Mouse (Mus musculus) A20 (cell line): ENCODE data around the gene Kars.

Experiments
- DNase-seq: peaks from one replicate; pipeline ENCODE4 v3.0.0-alpha.2; 2011; ENCODE audit warnings: low read depth, low spot score

The Kars gene

DNA sequence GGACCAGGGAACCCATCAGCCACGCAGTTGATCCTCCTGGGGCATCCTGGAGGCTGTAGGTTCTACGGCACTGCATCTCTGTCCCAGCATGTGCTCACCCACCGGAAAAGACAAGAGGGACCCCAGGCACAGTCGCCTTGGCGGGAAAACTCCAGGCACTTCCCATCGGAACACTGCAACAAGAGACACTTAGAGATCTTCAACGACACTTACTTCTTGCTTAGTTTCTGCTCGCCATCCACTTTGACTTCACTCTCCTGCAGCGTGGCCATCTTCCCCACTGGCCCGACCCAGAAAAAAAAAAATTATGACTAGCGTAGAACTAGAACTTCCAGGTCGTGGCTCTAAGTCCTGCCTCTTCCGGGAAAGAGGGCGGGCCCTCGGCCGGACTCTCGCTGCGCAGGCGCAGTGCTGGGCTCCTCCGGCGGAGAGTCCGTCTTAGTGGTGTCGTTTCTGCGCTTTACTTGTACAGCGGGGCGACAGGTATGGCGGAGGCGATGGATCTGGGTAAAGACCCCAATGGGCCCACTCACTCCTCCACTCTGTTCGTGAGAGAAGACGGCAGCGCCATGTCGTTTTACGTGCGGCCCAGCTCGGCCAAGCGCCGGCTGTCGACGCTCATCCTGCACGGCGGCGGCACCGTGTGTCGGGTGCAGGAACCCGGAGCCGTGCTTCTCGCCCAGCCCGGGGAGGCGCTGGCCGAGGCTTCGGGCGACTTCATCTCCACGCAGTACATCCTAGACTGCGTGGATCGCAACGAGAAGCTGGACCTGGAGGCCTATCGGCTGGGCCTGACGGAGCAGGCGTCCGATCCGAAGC is at the start of gene Kars, which contains the start of gene Terf2ip:
TSS of gene Kars (minus strand) at position 327 of the 819 bp plus-strand sequence.
TSS of gene Terf2ip (plus strand) at position 402 of the 819 bp plus-strand sequence.
- DNase-seq = peak; percentile 96

- no peak for DNase-seq
Measured at GRCm38 (mm10) chr8:112054456-112054855, 43.3 kb upstream of the Kars start.

- DNase-seq = no peak
Measured at GRCm38 (mm10) chr8:112051537-112051936, 40.4 kb upstream of the Kars start.

DNA sequence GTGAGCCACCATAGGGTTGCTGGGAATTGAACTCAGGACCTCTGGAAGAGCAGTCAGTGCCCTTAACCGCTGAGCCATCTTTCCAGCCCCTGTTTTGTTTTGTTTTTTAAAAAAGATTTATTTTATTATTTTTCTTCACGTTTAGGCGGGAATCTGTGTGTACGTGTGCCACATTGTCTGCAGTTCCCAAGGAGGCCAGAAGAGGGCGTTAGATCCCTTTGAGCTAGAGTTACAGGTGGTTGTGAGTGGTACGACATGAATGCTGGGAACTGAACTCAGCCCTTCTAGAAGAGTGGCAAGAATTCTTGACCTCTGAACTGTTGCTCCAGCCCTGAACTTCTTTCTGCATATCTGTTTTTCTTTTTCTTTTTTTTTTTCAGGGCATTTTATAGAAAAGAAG is 38.9 kb upstream of the Kars start:
- DNase-seq = no peak

DNA sequence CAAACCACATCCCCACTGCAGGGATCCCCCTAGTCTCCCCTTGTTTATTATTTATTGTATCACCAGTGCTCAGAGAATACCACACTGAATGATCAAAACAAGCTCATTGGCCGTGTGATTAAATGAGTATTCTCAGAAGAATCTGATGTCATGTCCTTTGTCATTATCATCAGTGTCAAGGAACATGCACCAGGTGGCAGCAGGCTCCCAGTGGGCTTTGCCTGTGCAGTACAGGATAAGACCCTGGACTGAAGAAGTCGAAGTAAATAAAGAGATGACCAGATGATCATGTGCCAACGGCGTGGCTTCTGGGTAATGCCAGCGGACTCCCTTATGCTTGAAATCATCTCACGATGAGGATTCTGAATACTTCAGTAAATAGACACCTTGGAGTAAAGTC is 37.2 kb upstream of the Kars start:
- no peak for DNase-seq

DNA sequence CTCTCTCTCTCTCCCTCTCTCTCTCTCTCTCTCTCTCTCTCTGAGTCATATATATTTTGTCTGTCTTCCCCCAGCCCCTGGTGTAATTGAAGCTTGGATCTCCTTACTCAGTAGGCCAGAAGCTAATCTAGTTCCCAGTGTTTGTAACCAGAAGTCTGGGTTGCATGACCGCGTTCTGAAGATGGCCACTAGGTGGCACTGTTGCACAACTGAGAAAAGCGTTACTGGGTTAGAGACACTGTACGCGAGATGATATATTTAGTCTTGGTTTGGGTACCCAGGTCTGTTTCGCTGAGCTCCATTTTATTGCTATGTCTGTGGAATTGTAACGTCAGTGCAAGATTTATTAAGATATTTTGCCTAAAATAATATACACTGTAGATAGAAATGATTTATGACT is 34.8 kb upstream of the Kars start:
- peak; percentile 77 for DNase-seq

DNA sequence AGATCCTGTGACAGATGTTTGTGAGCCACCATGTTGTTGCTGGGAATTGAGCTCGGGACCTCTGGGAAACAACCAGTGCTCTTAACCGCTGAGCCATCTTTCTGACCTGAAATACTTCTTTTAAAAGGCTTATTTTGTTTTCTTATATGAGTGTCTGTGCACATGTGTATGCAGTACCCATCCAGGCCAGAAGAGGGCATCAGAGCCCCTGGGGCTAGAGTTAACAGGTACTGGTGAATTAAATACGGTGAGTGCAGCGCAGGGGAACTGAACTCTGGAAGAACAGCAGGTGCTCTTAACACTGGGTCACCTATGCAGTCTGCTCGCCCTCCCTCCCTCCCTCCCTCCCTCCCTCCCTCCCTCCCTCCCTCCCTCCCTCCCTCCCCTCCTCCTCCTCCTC is 34.1 kb upstream of the Kars start:
- DNase-seq = peak; percentile 26

GRCm38 (mm10) chr8:112037521-112037920 is 26.4 kb upstream of the Kars start:
- no peak for DNase-seq

DNA sequence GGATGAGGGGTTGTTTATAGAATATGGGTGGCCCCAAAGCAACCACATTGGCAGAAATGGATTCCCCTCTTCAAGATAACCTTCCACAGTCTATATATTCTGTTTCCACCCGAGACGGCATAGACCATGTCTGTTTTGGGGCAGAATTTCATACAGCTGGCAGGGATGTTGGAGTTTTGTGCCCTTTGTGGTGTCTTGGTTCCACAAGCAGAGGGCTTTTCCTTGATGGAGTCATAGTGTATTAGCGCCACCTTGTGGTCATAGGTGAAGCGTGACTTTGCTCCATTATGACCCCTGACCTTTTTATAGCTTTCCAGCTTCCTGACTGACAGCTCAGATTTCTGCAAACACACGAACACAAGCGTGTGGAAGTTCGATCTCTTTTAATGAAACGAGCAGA is 23.5 kb upstream of the Kars start:
- peak; percentile 74 for DNase-seq

- no peak for DNase-seq
Measured at GRCm38 (mm10) chr8:112033071-112033470, 21.9 kb upstream of the Kars start.

DNA sequence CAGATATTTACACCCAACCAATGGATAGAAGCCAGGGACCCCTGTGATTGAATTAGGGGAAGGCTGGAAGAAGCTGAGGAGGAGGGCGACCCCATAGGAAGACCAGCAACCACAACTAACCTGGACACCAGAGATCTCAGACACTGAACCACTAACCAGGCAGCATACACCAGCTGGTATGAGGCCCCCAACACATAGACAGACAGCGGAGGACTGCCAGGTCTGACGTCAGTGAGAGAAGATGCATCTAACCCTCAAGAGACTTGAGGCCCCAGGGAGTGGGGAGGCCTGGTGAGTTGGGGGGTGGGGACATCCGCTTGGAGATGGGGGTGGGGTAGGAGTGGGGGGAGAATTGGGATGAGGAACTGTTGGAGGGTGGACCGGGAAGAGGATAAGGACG is 19.5 kb upstream of the Kars start:
- DNase-seq = no peak

DNA sequence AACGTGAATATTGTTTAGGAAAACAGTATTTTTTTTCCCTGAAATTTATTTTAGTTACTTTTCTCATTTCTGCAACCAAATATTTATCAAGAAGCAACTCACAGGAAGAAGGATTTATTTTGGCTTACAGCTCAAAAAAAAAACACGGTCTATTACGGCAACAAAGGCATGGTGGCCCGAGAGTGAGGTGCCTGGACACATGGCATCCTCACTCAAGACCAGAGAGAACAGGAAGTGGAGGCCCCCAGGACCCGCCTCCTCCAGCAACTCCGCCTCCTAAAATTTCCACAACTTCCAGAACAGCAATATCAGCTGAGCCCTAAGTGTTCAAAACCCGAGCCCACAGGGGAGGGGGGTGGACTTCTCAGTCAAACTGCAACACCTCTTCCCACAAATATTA is 18.3 kb upstream of the Kars start:
- DNase-seq = no peak

DNA sequence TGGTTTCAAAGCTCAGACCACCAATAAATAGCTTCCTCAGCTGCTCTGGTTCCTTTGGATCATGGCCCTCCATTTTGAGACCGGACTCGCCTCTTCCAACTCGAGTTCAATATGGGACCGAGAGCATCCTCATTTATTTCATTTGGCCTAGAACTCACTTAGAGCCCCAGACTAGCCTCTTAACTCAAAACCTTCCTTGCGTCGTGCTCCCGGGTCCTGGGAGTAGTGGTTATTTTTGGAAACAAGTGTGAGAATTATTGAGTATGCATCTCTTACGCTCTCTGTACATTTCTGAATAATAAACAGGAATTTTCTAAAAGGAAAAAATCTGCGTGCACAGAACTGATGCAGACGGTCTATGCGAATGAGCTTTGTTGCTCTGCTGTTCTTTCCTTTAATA is 3.8 kb upstream of the Kars start, which contains the start of gene Gm6793:
TSS of gene Gm6793 (minus strand) at position 101 of the 400 bp plus-strand sequence.
- DNase-seq = no peak

- DNase-seq = peak; percentile 82
Measured at GRCm38 (mm10) chr8:112011816-112012242, 706 bp upstream of the Kars start.

- DNase-seq = peak; percentile 48
Measured at GRCm38 (mm10) chr8:112009558-112009957, 1.6 kb downstream of the Kars start.

GRCm38 (mm10) chr8:112007669-112008068 is 3.5 kb downstream of the Kars start:
- DNase-seq = no peak

DNA sequence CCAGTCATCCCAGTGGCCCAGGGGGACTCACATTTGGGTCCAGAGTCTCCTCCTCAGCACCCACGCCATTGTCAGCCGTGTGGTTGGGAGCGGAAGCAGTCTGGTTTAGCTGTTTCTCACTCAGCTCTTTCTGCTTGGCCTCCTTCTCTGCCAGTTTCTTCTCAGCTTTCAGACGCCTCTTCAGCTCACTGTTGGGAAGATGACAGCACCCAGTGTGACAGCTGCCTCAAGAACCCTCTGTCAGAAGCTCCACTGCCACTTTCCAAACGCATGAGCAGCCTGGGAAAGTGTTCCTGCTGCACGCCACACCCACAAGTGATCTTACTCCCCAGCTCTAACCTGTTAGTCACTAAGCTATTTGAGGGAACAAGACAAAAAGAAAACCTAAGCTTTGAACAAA is 5.5 kb downstream of the Kars start:
- DNase-seq = no peak

- no peak for DNase-seq
Measured at GRCm38 (mm10) chr8:112004754-112005153, 6.4 kb downstream of the Kars start.

- DNase-seq = no peak
Measured at GRCm38 (mm10) chr8:111992703-111993039, 18.5 kb downstream of the Kars start.

GRCm38 (mm10) chr8:111992013-111992702 is 19.0 kb downstream of the Kars start, which contains the start of gene Adat1:
TSS of gene Adat1 (minus strand) at chr8:111992302.
- DNase-seq = peak; percentile 88

DNA sequence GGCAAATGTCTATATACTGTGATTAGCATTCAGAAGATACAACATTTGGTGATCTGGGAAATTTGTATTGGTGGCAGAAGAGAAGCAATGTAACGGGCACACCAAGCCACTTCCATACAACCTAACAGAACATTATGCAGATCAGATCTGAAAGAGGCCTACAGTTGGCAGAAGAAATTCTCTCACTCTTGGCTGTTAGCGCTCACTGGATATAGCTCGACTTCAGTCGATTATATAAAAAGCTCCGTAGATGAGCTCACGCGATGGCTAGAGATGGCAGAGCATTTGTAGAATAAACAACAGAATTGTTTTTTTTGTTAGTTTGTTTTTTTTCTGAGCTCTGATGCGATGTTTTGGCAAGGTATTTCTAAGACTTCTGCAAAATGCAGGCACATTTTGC is 19.8 kb downstream of the Kars start:
- DNase-seq = peak; percentile 37

DNA sequence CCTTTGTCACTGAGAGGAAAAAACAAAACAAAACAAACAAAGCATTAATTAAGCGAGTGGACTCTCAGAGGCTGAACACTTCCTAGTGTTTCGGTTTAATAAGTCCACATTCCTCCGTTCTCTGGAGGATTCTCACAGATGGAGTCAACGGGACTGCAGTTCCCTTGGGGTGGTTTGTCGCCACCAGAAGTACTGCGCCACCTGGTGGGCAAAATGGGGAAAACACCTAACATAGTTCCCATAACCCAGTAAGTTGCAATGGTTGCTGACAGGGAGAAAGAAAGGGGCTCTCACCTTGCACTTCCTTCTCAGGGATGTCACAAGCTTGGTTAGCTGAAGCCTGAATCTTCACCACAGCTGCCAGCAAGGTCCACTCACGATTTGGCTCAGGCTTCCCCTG is 21.2 kb downstream of the Kars start:
- DNase-seq = peak; percentile 85

DNA sequence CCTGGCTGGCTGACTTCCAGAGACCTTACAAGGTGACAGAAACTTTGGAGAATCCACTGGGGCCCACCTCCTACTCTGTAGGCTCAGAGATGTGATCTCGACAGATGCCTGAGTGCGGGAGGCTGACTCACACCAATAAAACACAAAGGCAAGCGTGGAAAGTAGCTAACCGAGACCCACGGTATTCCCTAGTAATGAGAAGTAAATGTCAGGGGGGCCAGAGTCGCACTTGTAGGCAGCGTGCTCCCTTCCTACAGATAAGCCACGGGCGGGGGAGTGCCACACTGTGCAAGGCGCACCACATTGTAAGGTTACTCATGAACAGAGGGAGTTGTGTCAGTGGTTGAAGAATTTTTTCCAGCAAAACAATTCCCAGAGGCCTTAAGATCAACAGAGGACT is 26.6 kb downstream of the Kars start:
- no peak for DNase-seq
